Mouse (Mus musculus) liver, adult 2 months (tissue): ENCODE data around the gene Hnrnpul2. TPM values are rescaled to one million over a fixed set of nuclear protein-coding genes. Genes with fewer than 3 reads are reported as not detected.

Source experiments
- DNase-seq: peaks from one replicate; pipeline ENCODE4 v3.0.0-alpha.2; 2011; ENCODE audit warnings: low read depth, low spot score; ENCODE audit errors: extremely low read depth
- H3K27ac ChIP-seq: fragments of 200-500 bp; replicated peaks from 2 replicates; pipeline ENCODE4 v1.5.1; 2012; ENCODE audit warnings: low read depth, mild to moderate bottlenecking, control low read depth, inconsistent platforms, low read length; ENCODE audit not compliant: insufficient read depth
- H3K27me3 ChIP-seq: fragments of 200-500 bp; 2 replicates; pipeline ENCODE4 v1.6.1; 2012; ENCODE audit warnings: mild to moderate bottlenecking, moderate library complexity, low read length, inconsistent platforms; ENCODE audit not compliant: control insufficient read depth, insufficient read depth
- H3K36me3 ChIP-seq: fragments of 200-500 bp; 2 replicates; pipeline ENCODE4 v1.6.1; 2012; ENCODE audit warnings: low read length, inconsistent platforms; ENCODE audit not compliant: control insufficient read depth, insufficient read depth
- H3K4me1 ChIP-seq: fragments of 200-500 bp; 2 replicates; pipeline ENCODE4 v1.6.1; 2011; ENCODE audit warnings: low read length; ENCODE audit not compliant: control insufficient read depth, insufficient read depth
- H3K4me3 ChIP-seq: fragments of 200-500 bp; 2 replicates; pipeline ENCODE4 v1.5.1; 2011; ENCODE audit warnings: low read depth, mild to moderate bottlenecking, control low read depth, low read length, moderate library complexity; ENCODE audit not compliant: insufficient read depth
- H3K79me2 ChIP-seq: fragments of 200-500 bp; 2 replicates; pipeline ENCODE4 v1.6.1; 2012; ENCODE audit warnings: inconsistent platforms, mild to moderate bottlenecking, low read length, moderate library complexity; ENCODE audit not compliant: control insufficient read depth, insufficient read depth
- H3K9ac ChIP-seq: fragments of 200-500 bp; 2 replicates; pipeline ENCODE4 v1.6.1; 2012; ENCODE audit warnings: low read depth, mild to moderate bottlenecking, control low read depth, inconsistent platforms, low read length
- CTCF ChIP-seq: fragments of 200-500 bp; IDR thresholded peaks from 2 replicates; pipeline ENCODE4 v1.5.1; 2011; ENCODE audit warnings: low read depth, low read length, control low read depth
- POLR2A ChIP-seq: fragments of 200-500 bp; IDR thresholded peaks from 2 replicates; pipeline ENCODE4 v1.6.1; 2011; ENCODE audit warnings: low read length, control low read depth; ENCODE audit not compliant: insufficient read depth; ENCODE audit errors: extremely low read depth
- WGBS: fragments of 180-500 bp; shearing (Covaris S2); methylation state at CpG from one replicate; pipeline ENCODE4 v1.1.7; 2018; 5-methylcytosine and 5-hydroxymethylcytosine counted together
- polyA plus RNA-seq: library from polyadenylated mRNA; depleted of rRNA; stranded (reverse); fragments of >200 nt; gene quantifications from 2 replicates; pipeline ENCODE4 v1.2.3, GENCODE M21; 2012; rRNA removed
- total RNA-seq: library from RNA; depleted of rRNA; stranded (reverse); fragments of >200 nt; gene quantifications from 2 replicates; pipeline ENCODE4 v1.2.3, GENCODE M21; 2014; rRNA removed

Hnrnpul2 gene
- total RNA-seq: 19.5 and 19.6 TPM in 2 replicates
- polyA plus RNA-seq: 11.2 and 11.6 TPM in 2 replicates

GRCm38 (mm10) chr19:8819596-8820423, at the start of gene Hnrnpul2:
Gene Hnrnpul2, plus strand, starts transcription at chr19:8820010.
- peak within 1 kb of the TSS; percentile 96 for H3K27ac ChIP-seq
- peak within 1 kb of the TSS; percentile 82 for H3K4me3 ChIP-seq
- under 1% methylated on average over 82 of the region's 83 CpGs for WGBS
- H3K27me3 ChIP-seq: no peaks in the 10 kb centered on the region
- peaks cover 25% of the 10 kb centered on the region for H3K36me3 ChIP-seq
- H3K9ac ChIP-seq: peak within 1 kb of the TSS; percentile 93
- DNase-seq: peak; percentile 95
- peaks cover 10% of the 10 kb centered on the region; the same call in 1 of the 2 replicates for H3K79me2 ChIP-seq
- peaks cover 18% of the 10 kb centered on the region for H3K4me1 ChIP-seq
- TF ChIP-seq CTCF: no peak
- TF ChIP-seq POLR2A: peak; percentile 91

DNA sequence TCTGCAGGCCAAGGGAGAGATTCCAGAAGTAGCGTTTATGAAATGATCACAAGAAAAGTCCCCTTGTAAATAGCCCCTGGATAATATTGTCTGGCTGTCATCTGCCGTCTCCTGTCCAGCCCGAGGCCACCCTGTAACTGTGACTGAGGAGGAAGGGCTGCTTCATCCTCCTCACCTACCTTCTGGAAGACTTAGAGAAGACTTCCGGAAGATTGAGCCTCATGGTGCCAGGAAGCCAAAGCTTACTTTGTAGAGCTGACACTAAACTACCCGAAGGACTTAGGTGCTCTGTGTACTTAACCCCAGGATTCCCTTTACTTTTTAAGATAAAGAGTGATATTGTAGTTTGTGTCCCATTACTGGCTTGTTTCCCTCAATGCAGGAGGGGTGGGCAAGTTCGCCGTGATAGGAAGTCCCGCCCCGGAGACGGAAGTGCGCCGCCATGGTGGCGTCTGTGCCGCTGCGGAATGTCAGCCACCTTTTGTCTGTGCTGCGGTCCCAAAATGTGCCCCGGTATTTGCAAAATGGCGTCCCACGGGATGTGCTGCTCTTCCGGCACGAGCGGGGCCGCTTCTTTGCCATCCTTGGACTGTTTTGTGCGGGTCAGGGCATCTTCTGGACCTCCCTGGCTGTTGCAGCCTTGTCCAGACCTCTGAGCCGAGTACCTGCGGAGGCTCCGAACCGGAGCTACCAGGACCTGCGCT, 49.1 kb upstream of the Hnrnpul2 start, which contains the start of gene Tmem223:
TSS of gene Tmem223 (plus strand) at position 430 of the 704 bp plus-strand sequence.
- Histone ChIP-seq H3K4me1 (peaks cover 20% of the 10 kb centered on the region), H3K4me3 (peak within 1 kb of the TSS; percentile 91), H3K9ac (peak within 1 kb of the TSS; percentile 87), H3K36me3 (peaks cover 36% of the 10 kb centered on the region), H3K79me2 (peaks cover 16% of the 10 kb centered on the region; the same call in 1 of the 2 replicates), H3K27ac (peak within 1 kb of the TSS; percentile 69), H3K27me3 (no peaks in the 10 kb centered on the region)
- TF ChIP-seq CTCF: no peak
- peak; percentile 75 for TF ChIP-seq POLR2A
- 16% methylated on average over 29 of the region's 29 CpGs for WGBS
- peak; percentile 67 for DNase-seq

DNA sequence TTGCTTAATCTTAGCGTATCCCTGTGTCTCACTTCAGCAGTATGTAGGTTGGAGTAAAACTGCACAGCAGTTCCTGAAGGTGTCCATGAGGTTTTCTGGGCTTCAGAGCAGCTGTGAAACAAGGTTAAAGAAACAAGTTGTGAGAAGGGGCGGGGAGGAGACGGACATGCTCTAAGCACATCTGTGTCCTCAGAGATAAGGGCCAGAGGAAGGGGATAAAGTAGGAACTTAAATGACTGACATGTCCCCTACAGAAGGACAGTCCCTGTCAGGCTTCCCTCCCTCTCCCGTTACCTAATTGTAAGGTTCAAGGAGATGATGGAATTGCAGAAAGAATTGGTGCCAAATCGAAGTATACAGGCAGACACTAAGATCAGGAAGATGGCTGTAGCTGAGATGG, 46.8 kb upstream of the Hnrnpul2 start:
- Histone ChIP-seq H3K27ac (no peak overlapping the region), H3K79me2 (peaks cover 16% of the 10 kb centered on the region; the same call in 1 of the 2 replicates), H3K36me3 (peaks cover 15% of the 10 kb centered on the region), H3K9ac (no peak overlapping the region), H3K4me3 (no peak overlapping the region), H3K27me3 (no peaks in the 10 kb centered on the region), H3K4me1 (peaks cover 20% of the 10 kb centered on the region)
- no peak for DNase-seq
- no peak for TF ChIP-seq POLR2A
- TF ChIP-seq CTCF: no peak
- 74% methylated on average over 5 of the region's 5 CpGs for whole genome bisulfite sequencing

- no peak for TF ChIP-seq CTCF
- TF ChIP-seq POLR2A: no peak
- H3K36me3 ChIP-seq: peaks cover 11% of the 10 kb centered on the region
- peak overlapping the region; percentile 98; the same call in 1 of the 2 replicates for H3K4me3 ChIP-seq
- peaks cover 20% of the 10 kb centered on the region for H3K4me1 ChIP-seq
- DNase-seq: no peak
- H3K79me2 ChIP-seq: peaks cover 16% of the 10 kb centered on the region; the same call in 1 of the 2 replicates
- H3K27me3 ChIP-seq: no peaks in the 10 kb centered on the region
- H3K9ac ChIP-seq: peak overlapping the region; percentile 59
- WGBS: 44% methylated on average over 6 of the region's 6 CpGs
- H3K27ac ChIP-seq: no peak overlapping the region
Measured at GRCm38 (mm10) chr19:8773409-8773808, 46.4 kb upstream of the Hnrnpul2 start.

GRCm38 (mm10) chr19:8774086-8774835, 45.5 kb upstream of the Hnrnpul2 start, which contains the start of gene Tmem179b:
Gene Tmem179b, minus strand, starts transcription at chr19:8774467.
- H3K4me1 ChIP-seq: peaks cover 20% of the 10 kb centered on the region
- peaks cover 16% of the 10 kb centered on the region; the same call in 1 of the 2 replicates for H3K79me2 ChIP-seq
- peaks cover 6% of the 10 kb centered on the region; the same call in 1 of the 2 replicates for H3K36me3 ChIP-seq
- H3K27ac ChIP-seq: peak within 1 kb of the TSS; percentile 91
- WGBS: under 1% methylated on average over 68 of the region's 68 CpGs
- H3K9ac ChIP-seq: peak within 1 kb of the TSS; percentile 99
- no peaks in the 10 kb centered on the region for H3K27me3 ChIP-seq
- peak; percentile 81 for DNase-seq
- H3K4me3 ChIP-seq: peak within 1 kb of the TSS; percentile 98
- TF ChIP-seq CTCF (no peak), POLR2A (peak; percentile 95)
